Mouse (Mus musculus) forebrain, embryonic 16.5 days (tissue): ENCODE data around the gene Nubp1. TPM values are rescaled to one million over a fixed set of nuclear protein-coding genes. Genes with fewer than 3 reads are reported as not detected.
A peak's percentile ranks its signal among the peaks of the same experiment; 100 is the strongest.

ENCODE experiments used
- ATAC-seq: fragments of 200-750 bp; cut with Nextera tagmentation; 2 replicates; pipeline ENCODE4 v1.8.0; 2017; ENCODE audit warnings: mild to moderate bottlenecking, moderate library complexity
- H3K27ac ChIP-seq: fragments of 300-500 bp; sonication (generic); 2 replicates; pipeline ENCODE4 v1.5.1; 2014; ENCODE audit warnings: low read length, control low read depth
- H3K27me3 ChIP-seq: fragments of 300-500 bp; sonication (generic); replicated peaks from 2 replicates; pipeline ENCODE4 v1.6.1; 2014; ENCODE audit warnings: low read length; ENCODE audit not compliant: control insufficient read depth, insufficient read depth
- H3K36me3 ChIP-seq: fragments of 300-500 bp; sonication (generic); 2 replicates; pipeline ENCODE4 v1.6.1; 2014; ENCODE audit not compliant: control insufficient read depth, insufficient read depth
- H3K4me1 ChIP-seq: fragments of 300-500 bp; sonication (generic); replicated peaks from 2 replicates; pipeline ENCODE4 v1.6.1; 2014; ENCODE audit warnings: low read length; ENCODE audit not compliant: control insufficient read depth, insufficient read depth
- H3K4me2 ChIP-seq: fragments of 300-500 bp; sonication (generic); 2 replicates; pipeline ENCODE4 v1.6.1; 2014; ENCODE audit warnings: mild to moderate bottlenecking, low read length, control low read depth
- H3K4me3 ChIP-seq: fragments of 300-500 bp; sonication (generic); replicated peaks from 2 replicates; pipeline ENCODE4 v1.5.1; 2014; ENCODE audit warnings: mild to moderate bottlenecking, low read length, control low read depth
- H3K9ac ChIP-seq: fragments of 300-500 bp; sonication (generic); replicated peaks from 2 replicates; pipeline ENCODE4 v1.6.1; 2014; ENCODE audit warnings: low read depth, low read length, control low read depth
- H3K9me3 ChIP-seq: fragments of 300-500 bp; sonication (generic); 2 replicates; pipeline ENCODE4 v1.6.1; 2016; ENCODE audit warnings: low read length; ENCODE audit not compliant: control insufficient read depth
- WGBS: fragments of 180-500 bp; shearing (Covaris S2); extraction: QIAGEN DNeasy Blood & Tissue Kit; methylation state at CpG from one replicate; pipeline ENCODE4 v1.1.7; 2014; 5-methylcytosine and 5-hydroxymethylcytosine counted together
- polyA plus RNA-seq: library from polyadenylated mRNA; unstranded; fragments of >200 nt; fragmentation: Nextera tagmentation; extraction: Ambion mirVana; gene quantifications from 2 replicates; pipeline ENCODE4 v1.2.1, GENCODE M21; 2015

The Nubp1 gene
- polyA plus RNA-seq, 1 experiment from 2014 or later, result 47.7 TPM

GRCm38 (mm10) chr16:10441328-10441727 is 29.6 kb downstream of the Nubp1 start:
- H3K27me3 ChIP-seq, result no peaks in the 10 kb centered on the region
- H3K4me2 ChIP-seq, result no peak overlapping the region
- H3K9me3 ChIP-seq, result no peaks in the 10 kb centered on the region
- H3K27ac ChIP-seq, result no peak overlapping the region
- H3K4me1 ChIP-seq, result peaks cover 22% of the 10 kb centered on the region
- H3K4me3 ChIP-seq, result no peak overlapping the region
- H3K36me3 ChIP-seq, result no peaks in the 10 kb centered on the region
- WGBS, result 89% methylated on average over 6 of the region's 6 CpGs
- ATAC-seq, result no peak
- H3K9ac ChIP-seq, result no peak overlapping the region

DNA sequence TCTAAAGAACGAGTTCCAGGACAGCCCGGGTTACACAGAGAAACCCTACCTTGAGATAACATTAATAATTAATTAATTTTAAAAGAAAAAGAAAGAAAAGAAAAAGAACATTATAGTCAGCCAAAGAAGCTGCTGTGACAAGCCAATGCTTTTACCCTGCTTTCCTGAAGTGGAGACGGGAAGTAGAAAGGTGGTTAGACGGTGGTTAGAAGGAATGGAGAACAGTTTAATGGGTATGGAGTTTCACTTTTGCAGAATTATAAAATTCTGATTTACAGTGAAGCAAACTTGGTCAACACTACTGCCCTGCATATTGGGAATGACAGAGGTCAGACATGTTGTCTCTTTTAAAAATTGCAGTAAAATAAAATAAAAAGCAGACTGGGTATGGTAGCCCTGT is 30.0 kb downstream of the Nubp1 start:
- Histone ChIP-seq H3K36me3 (no peaks in the 10 kb centered on the region), H3K9ac (no peak overlapping the region), H3K9me3 (no peaks in the 10 kb centered on the region), H3K4me1 (peaks cover 23% of the 10 kb centered on the region), H3K4me2 (no peak overlapping the region), H3K27ac (no peak overlapping the region), H3K27me3 (no peaks in the 10 kb centered on the region), H3K4me3 (no peak overlapping the region)
- ATAC-seq, result no peak
- WGBS, result 92% methylated on average over 4 of the region's 4 CpGs

- Histone ChIP-seq H3K27ac (no peak overlapping the region), H3K27me3 (no peaks in the 10 kb centered on the region), H3K36me3 (no peaks in the 10 kb centered on the region), H3K9me3 (no peaks in the 10 kb centered on the region), H3K4me3 (no peak overlapping the region), H3K4me1 (peaks cover 29% of the 10 kb centered on the region), H3K9ac (no peak overlapping the region), H3K4me2 (no peak overlapping the region)
- no peak for ATAC-seq
These were observed 32.0 kb downstream of the Nubp1 start for GRCm38 (mm10) chr16:10443723-10444122.

- peak overlapping the region; percentile 89 for H3K27ac ChIP-seq
- peak overlapping the region; percentile 85 for H3K4me2 ChIP-seq
- no peaks in the 10 kb centered on the region for H3K27me3 ChIP-seq
- 9% methylated on average over 13 of the region's 13 CpGs for WGBS
- H3K9me3 ChIP-seq, result no peaks in the 10 kb centered on the region
- peak overlapping the region; percentile 87 for H3K9ac ChIP-seq
- peak; percentile 80 for ATAC-seq
- H3K4me3 ChIP-seq, result peak overlapping the region; percentile 80
- H3K36me3 ChIP-seq, result no peaks in the 10 kb centered on the region
- peaks cover 29% of the 10 kb centered on the region for H3K4me1 ChIP-seq
These were observed 35.0 kb downstream of the Nubp1 start for GRCm38 (mm10) chr16:10446573-10447263.

DNA sequence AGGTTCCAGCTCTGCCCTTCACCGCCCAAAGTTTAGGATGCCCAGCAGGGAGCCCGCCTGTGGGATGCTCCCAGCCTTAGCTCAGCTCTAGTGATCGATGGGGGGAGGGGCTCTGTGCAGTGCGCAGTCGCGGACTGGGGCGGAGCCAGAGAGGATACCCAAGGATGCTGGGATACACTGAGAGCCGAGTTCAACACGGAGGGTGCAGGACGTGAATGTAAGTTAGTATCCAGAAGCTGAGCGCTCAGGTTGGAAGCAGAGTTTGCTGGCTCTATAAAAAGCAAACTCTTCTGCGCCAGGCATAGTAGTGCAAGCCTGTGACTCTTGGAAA is 35.5 kb downstream of the Nubp1 start, which contains the start of gene Tvp23a:
TSS of gene Tvp23a (minus strand) at position 99 of the 331 bp plus-strand sequence.
- Histone ChIP-seq H3K4me1 (peaks cover 29% of the 10 kb centered on the region), H3K4me2 (peak within 1 kb of the TSS; percentile 85), H3K4me3 (peak within 1 kb of the TSS; percentile 80), H3K27me3 (no peaks in the 10 kb centered on the region), H3K9ac (peak within 1 kb of the TSS; percentile 87), H3K9me3 (no peaks in the 10 kb centered on the region), H3K36me3 (no peaks in the 10 kb centered on the region), H3K27ac (peak within 1 kb of the TSS; percentile 89)
- under 1% methylated on average over 12 of the region's 12 CpGs for WGBS
- ATAC-seq, result peak; percentile 100

GRCm38 (mm10) chr16:10447781-10448180 is 36.0 kb downstream of the Nubp1 start:
- Histone ChIP-seq H3K36me3 (no peaks in the 10 kb centered on the region), H3K27ac (peak overlapping the region; percentile 89), H3K4me1 (peaks cover 32% of the 10 kb centered on the region), H3K9me3 (no peaks in the 10 kb centered on the region), H3K9ac (peak overlapping the region; percentile 87), H3K4me2 (peak overlapping the region; percentile 85), H3K27me3 (no peaks in the 10 kb centered on the region), H3K4me3 (peak overlapping the region; percentile 80)
- WGBS, result 62% methylated on average over 2 of the region's 2 CpGs
- no peak for ATAC-seq

- no peak overlapping the region for H3K27ac ChIP-seq
- peaks cover 32% of the 10 kb centered on the region for H3K4me1 ChIP-seq
- no peak overlapping the region for H3K4me2 ChIP-seq
- no peaks in the 10 kb centered on the region for H3K27me3 ChIP-seq
- H3K36me3 ChIP-seq, result no peaks in the 10 kb centered on the region
- no peak overlapping the region for H3K4me3 ChIP-seq
- no peak for ATAC-seq
- no peak overlapping the region for H3K9ac ChIP-seq
- no peaks in the 10 kb centered on the region for H3K9me3 ChIP-seq
- WGBS, result 88% methylated on average over 9 of the region's 9 CpGs
These were observed 37.2 kb downstream of the Nubp1 start for GRCm38 (mm10) chr16:10448931-10449330.

DNA sequence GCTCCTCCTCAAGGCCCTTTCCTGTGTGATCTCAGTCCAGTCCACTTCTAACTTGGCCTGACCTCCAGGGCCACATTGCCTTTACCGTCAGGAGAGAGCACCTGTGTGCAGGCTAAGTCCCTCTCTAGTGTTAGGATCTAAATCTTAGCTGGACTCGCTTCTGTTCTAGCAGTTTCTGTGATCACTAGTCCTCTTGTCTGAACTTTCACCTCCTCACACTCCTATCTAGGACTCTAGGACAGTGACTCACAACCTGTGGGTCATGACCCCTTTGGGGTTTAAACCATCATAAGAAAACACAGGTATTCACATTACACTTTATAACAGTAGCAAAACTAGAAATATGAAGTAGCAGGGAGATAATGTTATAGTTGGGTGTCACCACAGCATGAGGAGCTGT is 40.2 kb downstream of the Nubp1 start:
- no peak for ATAC-seq
- Histone ChIP-seq H3K9ac (no peak overlapping the region), H3K27me3 (no peaks in the 10 kb centered on the region), H3K36me3 (no peaks in the 10 kb centered on the region), H3K4me1 (peaks cover 9% of the 10 kb centered on the region), H3K9me3 (no peaks in the 10 kb centered on the region), H3K4me3 (no peak overlapping the region), H3K4me2 (no peak overlapping the region), H3K27ac (no peak overlapping the region)
- WGBS, result 84% methylated on average over 2 of the region's 2 CpGs

DNA sequence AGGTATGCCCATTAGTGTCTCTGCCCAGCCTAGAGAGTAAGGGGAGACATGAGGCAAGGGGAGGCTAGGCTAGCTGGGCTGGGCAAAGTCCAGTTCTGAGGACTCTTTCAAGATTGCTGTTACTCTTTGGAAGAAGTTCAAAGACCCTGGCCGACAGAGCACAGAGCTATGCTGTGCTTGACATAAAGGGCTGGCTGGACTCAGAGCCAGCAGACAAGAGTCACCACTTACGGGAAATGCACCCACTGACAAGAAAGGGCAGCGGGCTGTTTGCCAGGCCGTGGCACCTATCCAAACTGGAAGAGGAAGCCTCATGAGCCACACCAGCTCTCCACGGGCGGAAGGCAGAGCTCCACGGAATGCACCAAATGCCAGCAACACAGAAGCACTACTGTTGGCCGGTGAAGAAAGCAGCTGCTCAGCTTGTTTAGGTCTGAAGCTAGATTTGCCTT is 40.7 kb downstream of the Nubp1 start:
- no peak overlapping the region for H3K27ac ChIP-seq
- H3K4me1 ChIP-seq, result peaks cover 9% of the 10 kb centered on the region
- H3K36me3 ChIP-seq, result no peaks in the 10 kb centered on the region
- peak; percentile 62 for ATAC-seq
- no peaks in the 10 kb centered on the region for H3K9me3 ChIP-seq
- no peak overlapping the region for H3K4me2 ChIP-seq
- no peak overlapping the region for H3K4me3 ChIP-seq
- H3K9ac ChIP-seq, result no peak overlapping the region
- 52% methylated on average over 8 of the region's 8 CpGs for WGBS
- no peaks in the 10 kb centered on the region for H3K27me3 ChIP-seq
